Mouse (Mus musculus) heart, embryonic 16.5 days (tissue): ENCODE measurements at regions not wholly inside any gene's neighbourhood (a gene's known extent, or its start where the extent isn't known, plus 50 kb on each side); places are given as distances from the start of the nearest gene placed in this dataset.
A peak's percentile ranks its signal among the peaks of the same experiment; 100 is the strongest.

ENCODE experiments used
- ATAC-seq: fragments of 200-750 bp; cut with Nextera tagmentation; replicated peaks from 2 replicates; pipeline ENCODE4 v1.8.0; 2017; ENCODE audit warnings: moderate number of reproducible peaks; ENCODE audit not compliant: insufficient read depth, low FRiP score; ENCODE audit errors: extremely low read depth
- H3K27ac ChIP-seq: fragments of 300-500 bp; sonication (generic); 2 replicates; pipeline ENCODE4 v1.5.1; 2014; ENCODE audit warnings: mild to moderate bottlenecking, low read length, control low read depth, moderate library complexity
- H3K27me3 ChIP-seq: fragments of 300-500 bp; sonication (generic); 2 replicates; pipeline ENCODE4 v1.6.1; 2014; ENCODE audit warnings: low read length, mixed read lengths; ENCODE audit not compliant: control insufficient read depth, insufficient read depth
- H3K36me3 ChIP-seq: fragments of 300-500 bp; sonication (generic); 2 replicates; pipeline ENCODE4 v1.6.1; 2014; ENCODE audit not compliant: control insufficient read depth, insufficient read depth
- H3K4me1 ChIP-seq: fragments of 300-500 bp; sonication (generic); 2 replicates; pipeline ENCODE4 v1.6.1; 2014; ENCODE audit warnings: low read length, mixed read lengths; ENCODE audit not compliant: control insufficient read depth, insufficient read depth
- H3K4me2 ChIP-seq: fragments of 300-500 bp; sonication (generic); 2 replicates; pipeline ENCODE4 v1.6.1; 2014; ENCODE audit warnings: low read depth, mild to moderate bottlenecking, control low read depth, low read length
- H3K4me3 ChIP-seq: fragments of 300-500 bp; sonication (generic); 2 replicates; pipeline ENCODE4 v1.5.1; 2014; ENCODE audit warnings: mild to moderate bottlenecking, control low read depth, low read length
- H3K9ac ChIP-seq: fragments of 300-500 bp; sonication (generic); 2 replicates; pipeline ENCODE4 v1.6.1; 2014; ENCODE audit warnings: low read length, control low read depth
- H3K9me3 ChIP-seq: fragments of 300-500 bp; sonication (generic); replicated peaks from 2 replicates; pipeline ENCODE4 v1.6.1; 2016; ENCODE audit warnings: low read length; ENCODE audit not compliant: control insufficient read depth
- WGBS: fragments of 180-500 bp; shearing (Covaris S2); extraction: QIAGEN DNeasy Blood & Tissue Kit; methylation state at CpG from one replicate; pipeline ENCODE4 v1.1.7; 2014; 5-methylcytosine and 5-hydroxymethylcytosine counted together

GRCm38 (mm10) chr2:128393921-128394320 is 197.1 kb upstream of the Spdye4c start:
- Histone ChIP-seq H3K4me1 (peaks cover 32% of the 10 kb centered on the region), H3K9ac (peak overlapping the region; percentile 30; the same call in 1 of the 2 replicates), H3K9me3 (no peaks in the 10 kb centered on the region), H3K27me3 (no peaks in the 10 kb centered on the region), H3K27ac (no peak overlapping the region), H3K36me3 (no peaks in the 10 kb centered on the region), H3K4me3 (no peak overlapping the region), H3K4me2 (no peak overlapping the region)
- no peak for ATAC-seq
- 64% methylated on average over 5 of the region's 5 CpGs for WGBS

GRCm38 (mm10) chr2:128395308-128396007 is 195.6 kb upstream of the Spdye4c start:
- H3K4me2 ChIP-seq = no peak overlapping the region
- no peak overlapping the region for H3K4me3 ChIP-seq
- peaks cover 25% of the 10 kb centered on the region for H3K4me1 ChIP-seq
- H3K36me3 ChIP-seq = no peaks in the 10 kb centered on the region
- no peak for ATAC-seq
- 39% methylated on average over 4 of the region's 4 CpGs for WGBS
- no peak overlapping the region for H3K27ac ChIP-seq
- H3K9ac ChIP-seq = peak overlapping the region; percentile 23; the same call in 1 of the 2 replicates
- H3K27me3 ChIP-seq = no peaks in the 10 kb centered on the region
- no peaks in the 10 kb centered on the region for H3K9me3 ChIP-seq

- H3K9me3 ChIP-seq = no peaks in the 10 kb centered on the region
- ATAC-seq = peak; percentile 81
- H3K9ac ChIP-seq = no peak overlapping the region
- H3K4me3 ChIP-seq = no peak overlapping the region
- H3K4me2 ChIP-seq = no peak overlapping the region
- no peaks in the 10 kb centered on the region for H3K27me3 ChIP-seq
- no peak overlapping the region for H3K27ac ChIP-seq
- H3K4me1 ChIP-seq = peaks cover 25% of the 10 kb centered on the region
- H3K36me3 ChIP-seq = no peaks in the 10 kb centered on the region
- WGBS = 3% methylated on average over 9 of the region's 9 CpGs
These were observed 195.0 kb upstream of the Spdye4c start for GRCm38 (mm10) chr2:128396008-128396346.

- Histone ChIP-seq H3K4me3 (no peak overlapping the region), H3K27ac (no peak overlapping the region), H3K4me2 (no peak overlapping the region), H3K4me1 (peaks cover 17% of the 10 kb centered on the region), H3K9me3 (no peaks in the 10 kb centered on the region), H3K9ac (no peak overlapping the region), H3K27me3 (no peaks in the 10 kb centered on the region), H3K36me3 (no peaks in the 10 kb centered on the region)
- 81% methylated on average over 8 of the region's 8 CpGs for WGBS
- ATAC-seq = no peak
These were observed 189.7 kb upstream of the Spdye4c start for GRCm38 (mm10) chr2:128401359-128401758.

GRCm38 (mm10) chr2:128403143-128403935 is 187.7 kb upstream of the Spdye4c start:
- 33% methylated on average over 11 of the region's 11 CpGs for WGBS
- 0 out of 2 replicates have a peak, but pooled peaks have one; percentile 32 for ATAC-seq
- H3K4me3 ChIP-seq = no peak overlapping the region

GRCm38 (mm10) chr2:128404405-128404804 is 186.6 kb upstream of the Spdye4c start:
- H3K4me1 ChIP-seq = peaks cover 21% of the 10 kb centered on the region
- H3K9ac ChIP-seq = no peak overlapping the region
- H3K27ac ChIP-seq = no peak overlapping the region
- no peak for ATAC-seq
- no peaks in the 10 kb centered on the region for H3K27me3 ChIP-seq
- no peak overlapping the region for H3K4me3 ChIP-seq
- H3K9me3 ChIP-seq = no peaks in the 10 kb centered on the region
- 75% methylated on average over 3 of the region's 3 CpGs for WGBS
- no peaks in the 10 kb centered on the region for H3K36me3 ChIP-seq
- H3K4me2 ChIP-seq = no peak overlapping the region

More at GRCm38 (mm10) chr2:128403143-128403935, 187.7 kb upstream of the Spdye4c start:
- H3K4me1 ChIP-seq = peaks cover 19% of the 10 kb centered on the region
- H3K27me3 ChIP-seq = no peaks in the 10 kb centered on the region
- no peak overlapping the region; the same call in 1 of the 2 replicates for H3K9ac ChIP-seq
- no peak overlapping the region for H3K27ac ChIP-seq
- H3K4me2 ChIP-seq = peak overlapping the region; percentile 20
- no peaks in the 10 kb centered on the region for H3K9me3 ChIP-seq
- no peaks in the 10 kb centered on the region for H3K36me3 ChIP-seq

GRCm38 (mm10) chr2:128407076-128407475 is 183.9 kb upstream of the Spdye4c start:
- no peaks in the 10 kb centered on the region for H3K27me3 ChIP-seq
- 62% methylated on average over 7 of the region's 7 CpGs for WGBS
- no peak overlapping the region for H3K27ac ChIP-seq
- H3K36me3 ChIP-seq = no peaks in the 10 kb centered on the region
- no peaks in the 10 kb centered on the region for H3K9me3 ChIP-seq
- ATAC-seq = no peak
- H3K9ac ChIP-seq = no peak overlapping the region
- H3K4me1 ChIP-seq = peaks cover 21% of the 10 kb centered on the region
- no peak overlapping the region for H3K4me3 ChIP-seq
- H3K4me2 ChIP-seq = no peak overlapping the region

- no peak for ATAC-seq
- H3K4me3 ChIP-seq = no peak overlapping the region
- no peaks in the 10 kb centered on the region for H3K36me3 ChIP-seq
- no peaks in the 10 kb centered on the region for H3K9me3 ChIP-seq
- H3K9ac ChIP-seq = no peak overlapping the region
- WGBS = 38% methylated on average over 6 of the region's 6 CpGs
- peaks cover 8% of the 10 kb centered on the region for H3K4me1 ChIP-seq
- no peaks in the 10 kb centered on the region for H3K27me3 ChIP-seq
- no peak overlapping the region for H3K4me2 ChIP-seq
- H3K27ac ChIP-seq = no peak overlapping the region
These were observed 182.3 kb upstream of the Spdye4c start for GRCm38 (mm10) chr2:128408718-128409117.

GRCm38 (mm10) chr2:128412352-128412751 is 178.7 kb upstream of the Spdye4c start:
- Histone ChIP-seq H3K27ac (no peak overlapping the region), H3K4me3 (no peak overlapping the region), H3K27me3 (no peaks in the 10 kb centered on the region), H3K4me1 (peaks cover 4% of the 10 kb centered on the region; the same call in 1 of the 2 replicates), H3K4me2 (no peak overlapping the region), H3K9me3 (no peaks in the 10 kb centered on the region), H3K9ac (no peak overlapping the region), H3K36me3 (no peaks in the 10 kb centered on the region)
- 24% methylated on average over 10 of the region's 10 CpGs for WGBS
- ATAC-seq = peak; percentile 43; the same call in 1 of the 2 replicates
